Mouse (Mus musculus) CH12F3 (cell line): ENCODE measurements around the gene Csf2.

Source experiments
- in situ Hi-C: fragments of 300-500 bp; cut with MboI; formaldehyde crosslinking; loops from 2 replicates; pipeline ENCODE4 v1.14.3; 2020; ENCODE audit warnings: low sequenced_read_pairs

Csf2 gene

GRCm38 (mm10) chr11:54244465-54244864, 5.0 kb downstream of the Csf2 start:
- in situ Hi-C loops: no loop called here

- in situ Hi-C loops: no loop called here
These were observed 7.0 kb downstream of the Csf2 start for GRCm38 (mm10) chr11:54242494-54242893.

GRCm38 (mm10) chr11:54236939-54237338, 12.5 kb downstream of the Csf2 start:
- in situ Hi-C loops: no loop called here

DNA sequence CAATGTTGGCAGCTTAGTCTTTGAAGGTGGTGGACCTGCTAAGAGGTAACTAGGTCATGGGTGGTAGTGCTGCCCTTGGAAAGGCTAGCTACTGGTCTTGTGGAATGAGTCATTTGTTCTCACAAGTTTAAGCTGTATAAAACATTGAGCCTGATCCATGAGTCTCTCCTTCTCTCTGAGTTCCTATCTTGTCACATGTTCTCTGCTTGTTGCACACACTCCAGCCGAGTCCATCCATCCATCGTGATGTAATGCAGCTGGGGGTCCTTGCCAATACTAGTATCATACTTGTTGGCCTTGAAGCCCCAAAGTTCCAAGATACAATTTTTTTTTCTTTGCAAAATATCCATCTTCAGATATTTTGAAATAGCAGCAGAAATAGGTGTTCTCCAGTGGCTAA, 22.0 kb downstream of the Csf2 start:
- in situ Hi-C loops: no loop called here

GRCm38 (mm10) chr11:54224475-54224986, 24.9 kb downstream of the Csf2 start:
- in situ Hi-C loops: no loop called here

DNA sequence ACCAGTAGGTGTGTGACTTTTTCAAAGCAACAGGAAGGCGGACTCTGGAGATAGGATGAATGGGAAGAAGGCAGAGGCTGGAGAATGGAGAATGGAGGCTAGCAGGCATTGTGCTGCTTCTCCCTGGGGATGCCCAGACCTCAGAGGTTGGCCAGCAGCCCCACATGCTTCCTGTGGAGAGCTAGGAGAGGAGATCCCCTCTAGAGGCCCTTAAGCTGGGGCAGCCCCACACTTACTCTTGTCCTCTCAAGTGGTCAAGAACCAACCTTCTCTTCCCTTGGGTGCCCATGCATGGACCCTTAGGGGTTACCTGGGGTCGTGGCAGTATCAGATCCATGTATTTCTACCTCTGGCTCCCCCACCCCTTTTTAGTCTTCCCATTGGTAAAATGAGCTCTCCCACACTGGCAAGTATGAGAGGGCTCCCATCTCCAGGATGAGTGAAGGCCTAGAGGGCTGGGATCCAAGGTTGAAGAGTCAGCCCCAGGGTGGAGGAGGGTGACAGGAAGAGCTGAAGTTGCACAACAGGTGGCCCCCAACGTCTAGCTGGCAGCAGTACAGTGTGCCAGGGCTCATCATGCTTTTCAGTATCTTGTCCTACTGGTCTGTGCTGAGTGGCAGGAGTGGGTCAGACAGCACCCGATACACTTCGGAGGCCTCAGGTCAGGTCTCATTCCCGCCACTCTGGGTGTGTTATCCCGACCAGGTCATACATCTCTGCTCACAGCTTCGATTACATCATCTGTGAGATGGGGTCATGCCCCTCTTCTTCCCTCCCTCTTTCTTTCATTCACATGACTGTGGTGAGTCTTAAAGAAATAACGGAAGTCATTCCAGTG, 25.6 kb downstream of the Csf2 start:
- in situ Hi-C loops: no loop called here

DNA sequence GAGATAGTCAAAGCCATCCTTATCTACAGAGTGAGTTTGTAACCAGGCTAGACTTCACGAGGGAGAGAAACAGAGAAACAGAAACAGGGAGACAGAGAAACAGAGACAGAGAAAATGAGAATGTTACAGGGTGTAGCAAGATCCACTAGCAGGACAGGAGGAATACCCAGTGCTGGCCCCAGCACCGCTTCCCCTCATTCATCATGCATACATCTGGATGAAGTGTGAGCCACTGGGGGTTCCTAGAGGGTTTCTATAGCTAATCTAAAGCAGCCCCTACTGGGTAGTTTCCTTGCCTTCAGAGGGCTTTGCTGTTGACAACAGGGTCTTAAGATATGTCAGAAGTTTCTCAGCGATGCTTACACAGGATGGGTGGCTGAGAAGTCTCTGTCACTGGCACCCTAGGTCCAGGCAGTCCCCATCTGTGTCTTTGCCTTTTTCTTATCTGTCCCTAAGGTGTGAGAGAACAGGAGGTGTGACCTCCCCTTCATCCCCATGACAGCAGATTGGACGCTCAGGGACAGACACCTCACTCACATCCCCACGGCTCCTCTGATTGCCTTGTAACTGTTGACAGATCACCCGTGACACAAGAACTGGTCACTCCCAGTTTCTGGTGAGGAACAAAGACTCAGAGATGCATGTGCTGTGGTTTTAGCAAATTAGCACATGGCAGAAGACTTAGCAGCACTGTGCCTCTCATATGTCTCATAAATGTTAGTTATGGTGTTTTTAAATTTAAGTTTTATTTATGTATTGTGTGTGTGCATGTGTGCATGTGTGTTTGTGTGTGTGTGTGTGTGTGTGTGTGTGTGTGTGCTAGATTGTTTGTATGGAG, 29.3 kb downstream of the Csf2 start:
- in situ Hi-C loops: no loop called here

DNA sequence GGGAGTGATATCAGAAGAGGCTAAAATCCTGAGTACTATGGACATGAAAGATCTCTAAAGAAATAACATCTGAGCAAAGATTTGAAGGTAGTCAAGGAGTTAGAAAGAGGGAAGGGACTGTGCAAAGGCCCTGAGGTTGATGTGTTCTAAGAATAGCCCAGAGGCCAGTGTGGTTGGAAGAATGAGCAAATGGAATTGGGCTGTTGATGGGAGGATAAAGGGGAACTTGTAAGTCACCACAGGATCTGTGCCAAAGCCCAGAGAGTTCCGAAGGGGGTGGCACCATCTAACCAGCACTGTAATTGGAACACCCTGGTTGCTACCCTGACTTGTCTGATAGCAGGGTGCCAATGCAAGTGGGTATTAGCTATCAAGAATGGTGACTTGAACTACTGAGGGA, 30.3 kb downstream of the Csf2 start:
- in situ Hi-C loops: no loop called here

- in situ Hi-C loops: no loop called here
These were observed 32.1 kb downstream of the Csf2 start for GRCm38 (mm10) chr11:54217384-54217783.

- in situ Hi-C loops: no loop called here
These were observed 33.4 kb downstream of the Csf2 start for GRCm38 (mm10) chr11:54216091-54216490.

DNA sequence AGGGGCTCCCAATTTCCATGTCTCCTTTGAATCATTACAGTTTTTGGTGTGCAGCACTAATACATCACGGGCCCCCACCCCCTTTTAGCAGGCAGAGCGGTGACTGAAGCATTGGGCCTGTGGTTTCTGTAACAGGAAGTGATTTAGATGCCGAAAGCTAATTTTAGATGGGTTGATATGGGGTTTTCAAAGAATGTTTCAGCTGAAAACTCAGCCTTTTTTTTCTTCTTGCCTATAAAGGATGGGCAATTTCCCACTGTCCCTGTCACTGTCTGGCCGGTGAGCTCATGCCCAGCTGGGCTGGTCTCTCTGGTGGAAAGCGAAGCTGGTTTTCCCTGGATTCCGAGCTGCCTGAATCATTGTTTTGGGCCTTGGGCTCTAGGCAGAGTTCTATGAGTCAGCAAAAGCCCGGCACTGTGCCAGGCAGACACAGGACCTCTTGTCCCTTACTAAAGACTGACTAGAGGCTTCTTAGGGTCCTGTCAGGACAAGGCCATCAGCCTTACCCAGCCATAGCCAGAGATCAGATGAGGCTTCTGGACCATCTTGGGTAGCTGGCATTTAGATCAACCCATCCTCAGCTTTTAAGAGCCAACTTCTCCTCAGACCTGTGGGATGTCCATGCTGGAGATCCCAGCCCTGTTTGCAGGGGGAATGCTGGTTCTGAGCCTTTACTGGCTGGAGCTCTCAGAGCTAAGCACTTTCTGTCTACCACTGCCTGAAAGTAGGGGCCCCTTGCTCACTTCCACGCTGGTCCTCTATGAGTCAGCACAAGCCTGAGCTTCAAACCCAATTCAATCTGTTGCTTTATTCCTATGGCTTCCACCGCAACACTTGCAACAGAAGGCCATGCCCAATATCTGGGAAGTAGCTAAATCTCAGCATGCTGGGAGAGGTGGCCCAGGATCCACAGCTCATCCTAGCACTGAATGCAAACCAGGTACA, 34.7 kb downstream of the Csf2 start:
- in situ Hi-C loops: no loop called here

DNA sequence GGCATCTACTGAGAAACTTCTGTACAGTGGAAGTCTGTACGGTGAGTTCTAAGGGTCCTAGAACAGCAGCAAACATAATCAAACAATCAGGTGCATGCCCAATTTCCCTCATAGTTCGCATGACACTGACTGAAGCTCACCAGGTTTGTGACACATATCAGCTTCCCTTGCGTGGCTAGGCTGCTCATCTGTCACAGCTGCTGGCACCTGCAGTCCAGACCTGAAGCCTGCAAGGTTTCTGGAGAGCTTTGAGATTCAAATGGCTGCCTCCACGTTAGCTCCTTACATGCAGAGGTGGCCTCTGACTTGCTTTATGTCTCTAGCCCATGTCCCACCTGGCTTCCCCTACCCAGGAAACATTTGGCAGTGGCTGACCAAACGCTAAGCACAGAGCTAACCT, 35.8 kb downstream of the Csf2 start:
- in situ Hi-C loops: no loop called here

DNA sequence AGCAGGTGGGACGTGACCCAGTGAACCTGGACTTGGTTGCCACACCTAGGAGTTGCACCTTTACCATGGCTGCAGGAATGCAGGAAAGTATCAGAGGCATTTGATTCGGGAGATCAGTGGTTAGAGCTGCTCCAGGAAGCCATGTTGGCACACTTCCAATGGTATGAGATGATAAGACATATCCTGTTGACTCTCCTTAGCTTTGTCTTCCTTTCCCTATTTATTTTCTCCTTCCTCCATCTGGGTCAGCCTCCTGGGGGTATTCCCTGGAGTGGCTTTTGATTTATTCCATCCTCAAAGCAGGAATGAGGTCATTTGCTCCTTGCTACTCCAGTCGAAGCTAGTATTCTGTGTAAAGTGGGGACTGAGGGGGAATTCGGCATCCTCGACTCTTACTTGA, 42.5 kb downstream of the Csf2 start:
- in situ Hi-C loops: no loop called here

GRCm38 (mm10) chr11:54205366-54205765, 44.1 kb downstream of the Csf2 start:
- in situ Hi-C loops: no loop called here

- in situ Hi-C loops: no loop called here
These were observed 44.7 kb downstream of the Csf2 start for GRCm38 (mm10) chr11:54204781-54205180.

DNA sequence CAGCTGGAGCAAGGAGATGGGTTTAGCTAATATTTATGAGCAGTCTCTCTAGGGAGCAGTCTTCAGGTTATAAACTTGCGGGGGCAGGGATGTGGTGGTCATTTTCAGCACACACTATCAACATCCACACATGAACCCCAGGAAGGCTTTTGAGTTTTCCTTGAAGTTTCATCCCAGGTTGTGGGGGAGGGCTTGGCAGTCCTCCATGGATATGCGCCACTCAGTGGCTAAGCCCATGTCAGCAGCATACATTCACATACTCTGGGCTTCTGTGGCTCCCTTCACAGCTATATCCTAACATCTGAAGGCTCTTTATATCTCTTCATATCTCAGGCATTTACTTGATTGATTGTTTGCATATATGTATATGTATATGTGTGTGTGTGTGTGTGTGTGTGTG, 46.3 kb downstream of the Csf2 start:
- in situ Hi-C loops: no loop called here

GRCm38 (mm10) chr11:54201881-54202685, 47.4 kb downstream of the Csf2 start:
- in situ Hi-C loops: no loop called here

- in situ Hi-C loops: no loop called here
These were observed 48.1 kb downstream of the Csf2 start for GRCm38 (mm10) chr11:54201287-54201773.
